Mouse (Mus musculus): ENCODE results near the gene Pitpnc1. TPM values are rescaled to one million over a fixed set of nuclear protein-coding genes. Genes with fewer than 3 reads are reported as not detected.
A peak's percentile ranks its signal among the peaks of the same experiment; 100 is the strongest.

Gene Pitpnc1
- total RNA-seq, 2 experiments from 2014 or later = 76.1 to 83.2 TPM

DNA sequence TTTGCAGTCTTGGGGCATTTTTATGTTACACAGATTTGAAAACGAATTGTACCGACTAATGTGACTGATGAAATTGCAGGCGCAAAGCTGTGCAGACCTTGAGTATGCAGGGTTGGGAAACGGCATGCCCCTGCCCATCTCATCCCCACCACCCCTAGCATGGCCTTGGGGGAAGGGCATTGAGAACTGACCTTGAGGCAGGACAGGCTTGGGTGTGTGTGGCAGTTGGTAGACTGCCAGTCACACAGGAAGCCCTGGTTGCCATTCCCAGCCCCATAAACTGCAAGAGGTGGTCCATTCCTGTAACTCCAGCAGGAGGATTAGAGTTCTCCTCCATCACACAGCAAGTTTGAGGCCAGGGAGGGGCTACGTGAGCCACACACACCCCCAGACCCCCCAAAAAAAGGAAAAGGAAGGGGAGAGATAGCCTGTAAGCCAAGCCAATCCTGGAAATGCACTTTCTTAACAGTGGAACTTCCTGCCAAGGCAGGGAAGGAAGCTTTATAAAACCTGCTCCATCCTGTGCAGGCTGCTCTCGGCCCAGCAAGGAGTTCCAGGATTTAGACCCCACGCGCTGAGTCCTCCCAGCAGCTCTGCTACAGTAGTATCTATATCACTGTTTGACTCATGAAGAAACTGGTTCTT is 115.9 kb downstream of the Pitpnc1 start:
- DNase-seq (ENCODE audit: extremely low spot score in 1 of 2, low spot score in 2 of 2) = no peak
- intact Hi-C loops (cut with DNase I) = loop anchor here (10.0 kb wide), 1 partner anchor 140 kb away; no protein-coding TSS in a partner anchor

GRCm38 (mm10) chr11:107352596-107352995 is 117.9 kb downstream of the Pitpnc1 start:
- no peak for DNase-seq (ENCODE audit: extremely low spot score in 1 of 2, low spot score in 2 of 2)
- intact Hi-C loops (cut with DNase I) = loop anchor here (10.0 kb wide), 1 partner anchor 138 kb away; no protein-coding TSS in a partner anchor

- intact Hi-C loops (cut with DNase I) = loop anchor here (10.0 kb wide), 1 partner anchor 135 kb away; no protein-coding TSS in a partner anchor
- no peak for DNase-seq (ENCODE audit: extremely low spot score in 1 of 2, low spot score in 2 of 2)
These were observed 120.7 kb downstream of the Pitpnc1 start for GRCm38 (mm10) chr11:107349756-107350155.

DNA sequence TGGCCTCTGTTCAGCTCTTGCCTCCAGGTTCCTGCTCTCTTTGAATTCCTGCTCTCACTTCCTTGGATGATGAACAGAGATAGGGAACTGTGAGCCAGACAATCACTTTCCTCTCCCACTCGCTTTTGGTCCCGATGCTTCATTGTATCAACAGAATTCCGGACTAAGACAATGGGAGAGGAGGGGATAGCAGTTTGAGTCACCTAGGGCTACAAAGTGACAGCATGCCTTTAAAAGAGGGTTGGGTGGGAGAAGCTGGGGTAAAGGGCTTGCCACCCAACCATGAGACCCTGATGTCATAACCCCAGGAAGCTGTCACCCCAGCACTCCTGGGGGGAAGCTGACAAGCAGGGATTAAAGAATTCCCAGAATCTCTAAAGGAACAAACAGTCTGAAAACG is 127.5 kb downstream of the Pitpnc1 start:
- intact Hi-C loops (cut with DNase I) = no loop called here

GRCm38 (mm10) chr11:107342432-107342831 is 128.1 kb downstream of the Pitpnc1 start:
- intact Hi-C loops (cut with DNase I) = no loop called here
- no peak for DNase-seq (ENCODE audit: extremely low spot score in 1 of 2, low spot score in 2 of 2)

More for the DNA sequence above, 127.5 kb downstream of the Pitpnc1 start:
- DNase-seq (ENCODE audit: extremely low spot score in 1 of 2, low spot score in 2 of 2) = no peak

- DNase-seq (ENCODE audit: extremely low spot score in 1 of 2, low spot score in 2 of 2) = peak in 1 of 2 experiments; percentile 37
- intact Hi-C loops (cut with DNase I) = no loop called here
These were observed 129.2 kb downstream of the Pitpnc1 start for GRCm38 (mm10) chr11:107341293-107341692.

DNA sequence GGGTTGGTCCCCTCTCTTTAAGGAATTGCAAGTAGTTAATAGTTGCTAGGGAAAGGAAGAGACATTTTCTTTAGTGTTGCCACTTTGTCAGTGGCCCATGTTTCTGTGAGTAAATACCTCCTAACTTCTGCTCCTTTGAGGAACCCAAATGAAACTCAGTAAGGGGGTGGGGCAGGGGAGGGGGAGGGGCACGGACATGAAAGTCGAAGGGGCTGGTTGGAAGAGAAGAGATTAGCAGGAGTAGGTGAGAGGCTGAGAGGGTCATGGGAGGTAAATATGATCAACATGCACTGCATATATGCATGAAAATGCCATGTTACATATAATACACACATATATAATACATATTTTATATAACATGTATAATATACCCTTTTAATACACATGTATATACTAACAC is 129.7 kb downstream of the Pitpnc1 start:
- DNase-seq (ENCODE audit: extremely low spot score in 1 of 2, low spot score in 2 of 2) = no peak
- intact Hi-C loops (cut with DNase I) = no loop called here

DNA sequence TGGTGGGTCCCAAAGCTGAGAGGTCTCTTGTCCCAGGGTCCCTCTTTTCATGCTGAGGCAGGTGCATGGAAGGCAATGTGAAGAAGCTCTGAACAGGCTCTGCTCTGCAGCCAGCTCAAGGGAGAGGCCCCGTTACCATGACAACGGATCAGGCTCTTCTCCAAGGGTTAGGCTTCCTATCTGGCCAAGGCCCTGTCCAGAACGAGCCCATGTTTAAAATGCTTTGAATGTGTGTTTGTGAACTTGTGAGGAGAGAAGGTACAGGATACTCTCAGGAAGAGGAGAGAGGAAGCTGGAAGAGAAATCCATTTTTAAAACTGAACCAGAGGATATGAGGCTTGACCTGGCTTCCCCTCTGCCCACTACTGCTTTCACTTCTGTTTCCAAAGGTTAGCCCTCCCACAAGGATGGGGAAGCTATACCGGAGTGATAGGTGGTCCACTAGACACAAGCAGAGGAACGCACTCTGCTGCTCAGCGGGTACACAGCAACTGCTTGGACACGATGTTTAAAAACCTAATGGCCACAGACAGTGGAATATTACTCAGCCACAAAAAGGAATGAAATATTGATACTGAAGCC is 131.2 kb downstream of the Pitpnc1 start:
- peak in 1 of 2 experiments; percentile 52 for DNase-seq (ENCODE audit: extremely low spot score in 1 of 2, low spot score in 2 of 2)
- intact Hi-C loops (cut with DNase I) = no loop called here

DNA sequence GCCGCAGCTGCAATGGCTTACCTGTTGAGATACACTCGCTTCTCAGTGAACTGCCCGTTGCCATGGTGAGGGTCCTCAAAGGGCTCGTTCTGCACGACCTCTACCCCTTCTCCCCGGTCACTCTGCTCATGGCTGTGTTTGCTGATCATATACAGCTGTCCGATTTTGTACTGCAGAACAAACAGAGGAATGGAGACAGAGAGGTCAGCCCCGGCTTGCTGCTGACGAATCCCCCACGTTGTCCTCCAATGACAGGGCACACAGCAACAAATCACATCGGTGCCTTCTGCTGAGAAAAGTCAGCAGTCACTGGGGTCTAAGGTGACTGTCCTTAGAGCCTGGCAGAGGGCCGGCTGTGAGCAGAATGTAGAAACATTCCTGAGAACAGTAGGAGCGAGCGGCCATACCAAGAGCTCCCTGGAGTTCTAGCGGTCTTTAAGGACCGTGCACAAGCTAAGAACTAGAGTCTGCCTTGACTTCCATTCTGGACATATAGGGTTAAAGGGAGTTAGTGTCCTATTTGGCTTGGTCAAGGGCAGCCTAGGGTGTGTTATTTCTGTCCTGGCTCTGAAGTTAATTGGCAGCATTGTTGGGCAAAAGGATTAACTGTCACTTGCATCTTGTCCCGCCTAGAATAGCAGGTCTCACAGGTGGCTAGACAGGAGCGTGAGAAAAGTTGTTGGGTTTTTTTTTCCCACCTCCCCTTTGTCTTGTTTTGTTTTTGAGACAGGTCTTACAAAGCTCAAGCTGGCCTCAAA is 132.9 kb downstream of the Pitpnc1 start:
- intact Hi-C loops (cut with DNase I) = no loop called here
- DNase-seq (ENCODE audit: extremely low spot score in 1 of 2, low spot score in 2 of 2) = no peak

DNA sequence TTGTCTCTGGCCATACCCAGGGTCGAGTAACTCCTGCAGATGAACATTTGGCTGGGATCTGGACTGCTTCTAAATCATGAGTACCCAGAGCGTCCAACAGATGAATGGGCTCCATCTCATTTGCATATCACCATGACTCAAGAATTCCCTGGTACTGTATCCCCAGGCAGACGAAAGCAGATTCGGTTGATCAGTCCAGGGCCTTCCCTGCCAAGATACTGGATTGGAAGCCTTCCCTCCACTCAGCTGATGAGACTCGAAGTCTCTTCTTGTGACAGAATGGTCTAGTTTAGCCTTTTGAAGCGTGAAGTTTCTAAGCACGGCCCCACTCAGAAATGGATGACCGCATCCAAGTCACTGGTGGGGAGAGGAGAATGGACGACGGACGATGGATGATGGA is 134.7 kb downstream of the Pitpnc1 start:
- intact Hi-C loops (cut with DNase I) = no loop called here
- DNase-seq (ENCODE audit: extremely low spot score in 1 of 2, low spot score in 2 of 2) = no peak

DNA sequence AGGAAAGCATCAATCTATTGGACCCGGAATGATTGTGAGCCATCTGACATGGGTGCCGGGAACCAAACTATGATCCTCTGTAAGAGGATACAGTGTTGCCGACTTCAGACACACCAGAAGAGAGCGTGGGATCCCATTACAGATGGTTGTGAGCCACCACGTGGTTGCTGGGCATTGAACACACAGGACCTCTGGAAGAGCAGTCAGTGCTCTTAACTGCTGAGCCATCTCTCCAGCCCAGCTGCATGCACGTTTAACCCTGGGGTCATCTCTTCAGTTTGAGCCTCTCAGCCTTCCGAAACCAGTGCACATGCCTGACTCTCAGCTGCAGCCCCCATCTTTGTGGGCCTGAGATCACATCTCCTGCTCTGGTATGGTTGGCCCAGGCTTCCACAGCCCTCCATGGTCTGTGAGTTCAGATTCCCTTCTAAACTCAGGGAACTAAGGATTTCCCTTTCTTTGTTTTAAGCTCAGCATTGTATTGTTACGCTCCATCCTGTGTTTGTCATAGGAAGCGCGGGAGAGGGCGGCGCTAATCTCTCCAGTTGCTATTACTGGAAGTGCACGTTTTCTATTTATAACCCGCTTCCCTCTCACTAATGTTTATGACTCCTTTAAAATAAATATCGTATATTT is 135.5 kb downstream of the Pitpnc1 start:
- intact Hi-C loops (cut with DNase I) = loop anchor here (5.0 kb wide), 1 partner anchor 132 kb away; no protein-coding TSS in a partner anchor
- peak in 1 of 2 experiments; percentile 65 for DNase-seq (ENCODE audit: extremely low spot score in 1 of 2, low spot score in 2 of 2)

DNA sequence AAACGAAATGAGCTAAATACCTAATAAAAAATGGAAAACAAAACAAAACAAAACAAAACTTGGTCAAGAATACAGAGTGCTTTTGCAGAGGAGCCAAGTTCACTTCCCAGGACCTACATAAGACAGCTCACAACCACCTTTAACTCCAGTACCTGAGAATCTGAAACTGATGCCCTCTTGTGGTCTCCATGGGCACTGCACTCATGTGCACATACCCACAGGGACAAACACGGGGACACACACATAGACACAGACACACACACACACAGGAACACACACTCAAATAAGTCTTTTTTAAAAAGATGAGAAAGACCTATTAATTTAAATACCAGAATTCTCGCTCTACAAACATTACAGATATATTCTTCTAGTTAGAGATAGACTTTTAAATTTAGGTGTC is 137.6 kb downstream of the Pitpnc1 start:
- intact Hi-C loops (cut with DNase I) = loop anchor here (5.0 kb wide), 1 partner anchor 134 kb away; no protein-coding TSS in a partner anchor
- no peak for DNase-seq (ENCODE audit: extremely low spot score in 1 of 2, low spot score in 2 of 2)

DNA sequence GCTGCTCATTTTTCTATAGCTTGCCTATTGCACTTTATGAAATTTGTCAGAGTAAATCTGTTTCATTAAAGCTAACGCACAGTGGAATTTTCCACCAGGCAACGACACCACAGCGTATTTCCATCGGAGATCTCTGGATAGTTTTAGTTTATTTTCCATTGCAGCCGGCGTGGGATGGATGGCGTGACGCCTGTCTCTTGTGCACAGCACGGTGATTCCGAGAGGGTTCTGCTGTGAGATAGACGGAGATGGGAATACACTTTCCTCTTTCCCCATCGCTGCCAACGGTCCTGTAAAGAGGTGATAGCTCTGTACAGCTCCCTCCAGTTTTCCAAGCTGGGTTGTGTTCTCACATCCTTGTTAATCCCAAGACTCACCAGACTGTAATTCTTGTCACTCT is 138.2 kb downstream of the Pitpnc1 start:
- no peak for DNase-seq (ENCODE audit: extremely low spot score in 1 of 2, low spot score in 2 of 2)
- intact Hi-C loops (cut with DNase I) = loop anchor here (5.0 kb wide), 1 partner anchor 135 kb away; no protein-coding TSS in a partner anchor

DNA sequence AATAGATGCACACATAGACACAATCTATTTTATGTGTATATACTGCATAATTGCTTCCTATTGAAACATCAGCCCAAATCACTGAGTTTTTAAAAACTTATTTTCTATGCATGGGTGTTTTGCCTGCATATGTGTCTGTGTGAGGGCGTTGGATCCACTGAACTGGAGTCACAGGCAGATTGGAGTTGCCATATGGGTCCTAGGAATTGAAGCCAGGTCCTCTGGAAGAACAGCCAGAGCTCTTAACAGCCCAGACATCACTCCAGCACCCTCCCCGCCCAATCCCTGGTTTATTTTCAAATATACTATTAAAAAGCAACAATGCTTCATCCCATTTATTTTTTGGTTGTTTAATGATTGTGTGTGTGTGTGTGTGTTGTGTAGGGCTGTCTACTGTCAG is 139.1 kb downstream of the Pitpnc1 start:
- intact Hi-C loops (cut with DNase I) = loop anchor here (5.0 kb wide), 1 partner anchor 136 kb away; no protein-coding TSS in a partner anchor
- DNase-seq (ENCODE audit: extremely low spot score in 1 of 2, low spot score in 2 of 2) = no peak

DNA sequence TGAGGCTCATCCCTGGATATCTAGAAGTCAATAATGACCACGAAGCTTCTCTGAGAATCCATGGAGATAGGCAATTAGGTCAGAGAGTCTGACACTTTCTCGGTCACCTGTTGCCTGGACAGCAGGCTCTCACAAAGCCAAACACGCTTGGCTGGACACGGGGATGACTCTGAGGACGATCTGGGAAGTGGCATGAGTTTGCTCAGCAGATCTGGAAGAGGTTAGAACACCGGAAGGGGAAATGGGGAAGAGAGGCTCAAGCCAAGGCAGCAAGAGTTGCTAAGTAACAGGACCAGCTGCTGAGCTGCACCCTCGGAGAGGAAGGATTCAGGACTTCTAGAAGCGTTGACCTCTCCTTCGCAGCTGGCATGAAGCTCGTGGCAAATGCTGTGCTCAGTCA is 143.2 kb downstream of the Pitpnc1 start:
- intact Hi-C loops (cut with DNase I) = loop anchor here (5.0 kb wide), 1 partner anchor 45 kb away; no protein-coding TSS in a partner anchor
- DNase-seq (ENCODE audit: extremely low spot score in 1 of 2, low spot score in 2 of 2) = no peak

- peak in 1 of 2 experiments; percentile 50 for DNase-seq (ENCODE audit: extremely low spot score in 1 of 2, low spot score in 2 of 2)
- intact Hi-C loops (cut with DNase I) = loop anchor here (5.0 kb wide), 1 partner anchor 46 kb away; no protein-coding TSS in a partner anchor
These were observed 144.5 kb downstream of the Pitpnc1 start for GRCm38 (mm10) chr11:107325739-107326725.

GRCm38 (mm10) chr11:107325226-107325625 is 145.3 kb downstream of the Pitpnc1 start:
- no peak for DNase-seq (ENCODE audit: extremely low spot score in 1 of 2, low spot score in 2 of 2)
- intact Hi-C loops (cut with DNase I) = loop anchor here (5.0 kb wide), 1 partner anchor 47 kb away; no protein-coding TSS in a partner anchor

GRCm38 (mm10) chr11:107323173-107323572 is 147.3 kb downstream of the Pitpnc1 start:
- DNase-seq (ENCODE audit: extremely low spot score in 1 of 2, low spot score in 2 of 2) = no peak
- intact Hi-C loops (cut with DNase I) = no loop called here
